Mouse (Mus musculus) olfactory bulb, adult 2 months (tissue): ENCODE measurements around the gene Zfp335.

Experiments
- CTCF ChIP-seq: fragments of 200-500 bp; IDR thresholded peaks from 2 replicates; pipeline ENCODE4 v1.5.1; 2012; ENCODE audit warnings: low read depth, mild to moderate bottlenecking, low read length, moderate library complexity; ENCODE audit not compliant: insufficient read depth
- POLR2A ChIP-seq: fragments of 200-500 bp; IDR thresholded peaks from 2 replicates; pipeline ENCODE4 v1.6.1; 2012; ENCODE audit warnings: mild to moderate bottlenecking, low read depth, low read length, moderate library complexity; ENCODE audit not compliant: insufficient read depth

DNA sequence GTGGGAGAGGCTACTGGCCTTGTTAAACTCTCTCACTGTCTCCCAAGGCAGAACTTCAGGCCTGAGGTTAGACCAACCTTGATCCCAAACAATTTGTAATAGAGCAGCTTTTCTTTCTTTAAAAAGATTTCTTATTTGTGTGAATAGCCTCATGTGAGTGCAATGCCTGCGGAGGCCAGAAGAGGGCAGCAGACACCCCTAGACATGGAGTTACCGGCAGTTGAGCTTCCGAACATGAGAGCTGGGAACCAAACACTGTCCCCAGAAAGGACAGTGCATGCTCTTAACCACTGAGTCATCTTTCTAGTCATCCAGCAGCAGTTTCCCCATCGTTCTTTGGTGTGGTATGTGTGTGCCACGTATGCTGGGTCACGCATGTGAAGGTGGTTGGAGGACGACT, 44.0 kb downstream of the Zfp335 start:
- TF ChIP-seq CTCF (peak; percentile 49; the same call in 1 of the 2 replicates), POLR2A (no peak)
